Mouse (Mus musculus) subcutaneous adipose tissue, adult 2 months (tissue): Measurements from ENCODE around the gene Adam33. TPM values are rescaled to one million over a fixed set of nuclear protein-coding genes. Genes with fewer than 3 reads are reported as not detected.

Experiments used
- polyA plus RNA-seq: library from polyadenylated mRNA; depleted of rRNA; stranded (reverse); fragments of >200 nt; gene quantifications from 2 replicates; pipeline ENCODE4 v1.2.3, GENCODE M21; 2012; ENCODE audit warnings: low replicate concordance; rRNA removed

The Adam33 gene
- 21.7 and 41.1 TPM in 2 replicates for polyA plus RNA-seq

DNA sequence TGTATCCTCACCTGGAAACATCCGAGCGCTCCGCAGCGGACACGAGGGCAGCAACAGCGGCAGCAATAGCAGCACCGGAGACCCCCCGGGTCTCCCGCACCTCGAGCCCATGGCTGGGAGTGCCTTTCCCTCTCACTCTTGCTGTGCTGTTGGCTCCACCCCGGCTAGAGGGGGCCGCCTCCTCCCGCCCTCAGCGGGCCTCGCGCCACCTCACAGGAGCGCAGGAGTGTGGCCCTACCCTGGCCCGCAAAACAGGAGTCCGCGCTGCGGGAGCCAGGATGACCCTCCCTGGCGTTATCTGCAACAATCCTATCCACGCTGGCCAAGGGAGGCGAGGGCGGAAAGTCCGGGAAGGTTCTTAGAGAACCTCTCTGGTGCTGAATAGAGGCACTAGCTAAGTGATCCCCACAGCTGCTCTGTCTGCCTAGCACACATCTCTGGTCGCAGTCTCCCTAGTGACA, at the start of gene Adam33:
Gene Adam33 (minus strand): TSS at position 411 of the 461 bp plus-strand sequence.

DNA sequence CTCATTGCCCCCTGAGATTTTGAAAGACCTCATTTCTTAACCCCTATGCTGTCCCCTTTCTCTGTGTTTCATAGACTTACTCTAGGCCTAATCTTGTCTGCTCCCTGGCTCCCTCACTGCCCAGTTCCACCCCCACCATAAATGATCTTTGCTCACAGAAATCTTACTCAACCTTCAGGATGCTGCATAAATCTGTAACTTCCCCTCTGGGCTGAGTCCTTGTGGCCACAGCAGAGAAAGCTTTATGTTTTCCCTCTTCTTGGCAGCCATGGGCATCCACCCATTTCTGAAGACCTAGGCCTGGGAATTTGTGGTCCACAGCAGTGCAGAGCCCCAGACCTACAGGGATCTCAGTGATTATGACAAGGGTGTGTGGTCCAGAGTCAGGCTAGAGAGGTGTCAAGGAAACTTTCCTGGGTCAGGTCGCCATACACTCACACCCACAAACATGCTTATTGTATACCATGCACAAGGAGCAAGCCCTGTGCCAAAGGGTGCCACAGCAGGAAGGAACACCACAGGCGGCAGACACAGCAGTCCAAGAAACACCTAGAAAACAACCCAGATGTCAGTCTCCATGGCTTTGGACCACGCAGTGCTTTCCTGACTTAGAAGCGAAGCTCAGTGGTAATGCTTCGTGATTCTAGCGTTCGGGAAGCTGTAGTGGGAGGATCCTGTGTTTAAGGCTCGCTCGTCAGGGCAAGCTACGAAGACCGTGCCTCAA, 23.2 kb upstream of the Adam33 start, which contains the start of gene Siglec1:
Gene Siglec1 (minus strand): TSS at position 99 of the 724 bp plus-strand sequence.

DNA sequence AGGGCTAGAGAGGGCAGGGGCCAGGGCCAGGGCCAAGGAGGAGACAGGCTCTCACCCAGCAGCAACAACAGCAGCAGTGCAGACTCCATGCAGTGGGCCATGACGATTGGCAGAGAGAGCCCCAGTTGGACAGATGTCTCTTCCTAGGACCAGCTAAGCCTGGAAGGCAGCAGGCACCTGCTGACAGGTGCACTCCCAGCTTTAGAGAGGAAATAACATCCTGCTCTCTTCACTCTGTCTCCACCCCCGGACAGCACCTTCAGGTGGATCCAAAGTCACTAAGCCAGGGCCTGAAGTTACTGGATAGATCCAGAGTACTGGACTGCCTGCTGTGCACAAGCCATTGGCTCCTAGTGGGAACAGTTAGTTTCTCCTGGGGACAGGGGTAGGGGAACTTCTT, 20.6 kb downstream of the Adam33 start, which contains the start of gene Gfra4:
Gene Gfra4 (minus strand): TSS at position 101 of the 400 bp plus-strand sequence.

Other genes starting within 250 kb of the Adam33 start
- gene 4930402H24Rik, start 157.4 kb downstream of the Adam33 start, polyA plus RNA-seq: 124 and 141 TPM in 2 replicates
- gene Atrn, start 157.3 kb downstream of the Adam33 start, polyA plus RNA-seq: 17.4 and 22.1 TPM in 2 replicates
- 10.7 and 39.6 TPM in 2 replicates for gene Gfra4, start 20.7 kb downstream of the Adam33 start, polyA plus RNA-seq
- gene Siglec1, start 23.0 kb upstream of the Adam33 start, polyA plus RNA-seq: 18.5 and 25.9 TPM in 2 replicates
- gene Hspa12b, start 63.5 kb upstream of the Adam33 start, polyA plus RNA-seq: 32.4 and 75.2 TPM in 2 replicates
- gene Gm11037, start 69.7 kb upstream of the Adam33 start, polyA plus RNA-seq: not detected in 2 replicates
- 260 and 383 TPM in 2 replicates for gene 1700037H04Rik, start 96.3 kb upstream of the Adam33 start, polyA plus RNA-seq
- gene Cenpb, start 116.3 kb upstream of the Adam33 start, polyA plus RNA-seq: 97.7 and 118 TPM in 2 replicates
- gene Cdc25b, start 123.1 kb upstream of the Adam33 start, polyA plus RNA-seq: 17.2 and 64.6 TPM in 2 replicates
- 7.3 and 17.0 TPM in 2 replicates for gene Spef1, start 123.5 kb upstream of the Adam33 start, polyA plus RNA-seq
- 52.2 and 64.5 TPM in 2 replicates for gene Ap5s1, start 143.3 kb upstream of the Adam33 start, polyA plus RNA-seq
- 95.2 and 115 TPM in 2 replicates for gene Mavs, start 170.2 kb upstream of the Adam33 start, polyA plus RNA-seq
- 20.5 and 25.7 TPM in 2 replicates for gene Pank2, start 198.7 kb upstream of the Adam33 start, polyA plus RNA-seq